Comparison of ENCODE assay signal across 8 mouse cellular contexts in the genomic region with DNA sequence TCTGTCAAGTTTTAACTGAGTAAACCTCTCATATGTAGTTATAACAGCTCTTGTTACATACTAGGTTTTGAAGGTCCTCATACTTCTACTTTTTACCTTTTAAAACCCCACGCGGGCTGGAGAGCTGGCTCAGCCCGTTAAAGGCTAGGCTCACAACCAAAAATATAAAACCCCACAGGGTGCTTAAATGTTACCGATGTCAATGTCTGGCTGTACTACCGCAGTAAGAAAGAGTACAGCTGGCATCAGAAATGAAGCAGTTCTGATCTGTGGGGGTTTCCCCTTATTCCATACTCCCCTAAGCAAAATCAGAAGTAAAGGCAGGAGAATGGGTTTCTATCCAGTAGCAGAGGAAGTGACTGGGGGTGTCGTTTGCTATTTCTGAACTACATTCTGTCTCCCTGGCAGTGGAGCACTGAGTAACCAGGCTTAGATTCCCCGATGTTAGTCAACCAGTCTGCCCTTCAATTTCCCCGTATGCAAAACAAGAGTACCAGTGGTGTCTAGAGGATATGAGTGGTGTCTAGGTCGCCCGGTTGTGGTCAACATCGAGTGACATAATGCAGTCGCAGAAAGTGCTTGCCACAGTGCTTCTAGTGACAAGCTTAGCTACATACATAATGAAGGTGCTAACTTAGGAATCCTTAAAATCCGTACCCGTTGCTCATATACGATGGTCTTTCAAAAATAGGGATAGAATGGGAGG. TPM values are rescaled to one million over a fixed set of nuclear protein-coding genes. Genes with fewer than 3 reads are reported as not detected.
A peak's percentile ranks its signal among the peaks of the same experiment; 100 is the strongest.
DNase-seq lines count a peak whose midpoint lies in the region; ATAC-seq and TF ChIP-seq lines count a peak whose summit lies in the region.

No protein-coding gene starts in this region.

- peaks cover 3% of the 10 kb centered on the region; the same call in 1 of the 2 replicates for H3K4me1 ChIP-seq in embryonic fibroblast, embryonic 13.5 days (ENCODE audit: control insufficient read depth, insufficient read depth, low read length)
- H3K4me1 ChIP-seq in hindbrain, embryonic 15.5 days (replicated peaks): peaks cover 47% of the 10 kb centered on the region
- peaks cover 27% of the 10 kb centered on the region for H3K4me1 ChIP-seq in limb, embryonic 15.5 days
- peaks cover 37% of the 10 kb centered on the region for H3K4me1 ChIP-seq in midbrain, embryonic 16.5 days (ENCODE audit: control insufficient read depth, insufficient read depth, low read length)

- no peak for TF ChIP-seq POLR2A in embryonic fibroblast, embryonic 13.5 days (IDR thresholded peaks at IDR 0.05; ENCODE audit: low read depth, low read length)

- H3K9ac ChIP-seq in hindbrain, embryonic 15.5 days: peak overlapping the region; percentile 87
- peak overlapping the region; percentile 77 for H3K9ac ChIP-seq in limb, embryonic 15.5 days
- peak overlapping the region; percentile 95 for H3K9ac ChIP-seq in midbrain, embryonic 16.5 days (ENCODE audit: low read depth, low read length)

- WGBS in hindbrain, embryonic 15.5 days: 30% methylated on average over 15 of the region's 15 CpGs
- 18% methylated on average over 15 of the region's 15 CpGs for WGBS in limb, embryonic 15.5 days
- 33% methylated on average over 15 of the region's 15 CpGs for WGBS in midbrain, embryonic 16.5 days

- no peaks in the 10 kb centered on the region for H3K9me3 ChIP-seq in hindbrain, embryonic 15.5 days
- no peaks in the 10 kb centered on the region for H3K9me3 ChIP-seq in limb, embryonic 15.5 days
- no peaks in the 10 kb centered on the region for H3K9me3 ChIP-seq in midbrain, embryonic 16.5 days (replicated peaks; ENCODE audit: control insufficient read depth, low read length, poor library complexity, severe bottlenecking)

- no peak overlapping the region for H3K27ac ChIP-seq in embryonic fibroblast, embryonic 13.5 days (ENCODE audit: insufficient read depth, low read length)
- H3K27ac ChIP-seq in hindbrain, embryonic 15.5 days (replicated peaks): no peak overlapping the region
- no peak overlapping the region for H3K27ac ChIP-seq in limb, embryonic 15.5 days
- H3K27ac ChIP-seq in midbrain, embryonic 16.5 days (ENCODE audit: low read length): no peak overlapping the region

- no peaks in the 10 kb centered on the region for H3K36me3 ChIP-seq in hindbrain, embryonic 15.5 days
- no peaks in the 10 kb centered on the region for H3K36me3 ChIP-seq in limb, embryonic 15.5 days
- H3K36me3 ChIP-seq in midbrain, embryonic 16.5 days (ENCODE audit: control insufficient read depth, insufficient read depth, low read length): no peaks in the 10 kb centered on the region

- H3K4me3 ChIP-seq in embryonic fibroblast, embryonic 13.5 days (ENCODE audit: insufficient read depth, low read length): peak overlapping the region; percentile 65
- H3K4me3 ChIP-seq in hindbrain, embryonic 15.5 days: peak overlapping the region; percentile 69
- H3K4me3 ChIP-seq in limb, embryonic 15.5 days: peak overlapping the region; percentile 87
- peak overlapping the region; percentile 98 for H3K4me3 ChIP-seq in midbrain, embryonic 16.5 days (ENCODE audit: low read depth, low read length)

- H3K27me3 ChIP-seq in hindbrain, embryonic 15.5 days: no peaks in the 10 kb centered on the region
- H3K27me3 ChIP-seq in limb, embryonic 15.5 days: no peaks in the 10 kb centered on the region
- no peaks in the 10 kb centered on the region for H3K27me3 ChIP-seq in midbrain, embryonic 16.5 days (ENCODE audit: control insufficient read depth, insufficient read depth, low read depth, low read length)

- peak; percentile 86 for ATAC-seq in CD4-positive, CD25-positive, alpha-beta regulatory T cell, adult 4 months
- no peak for ATAC-seq in hindbrain, embryonic 15.5 days (ENCODE audit: low FRiP score, low read depth)
- ATAC-seq in limb, embryonic 15.5 days (ENCODE audit: insufficient number of reproducible peaks, low FRiP score, low TSS enrichment, low read depth): no peak
- no peak for ATAC-seq in midbrain, embryonic 16.5 days

- peak overlapping the region; percentile 88 for H3K4me2 ChIP-seq in hindbrain, embryonic 15.5 days
- peak overlapping the region; percentile 94 for H3K4me2 ChIP-seq in limb, embryonic 15.5 days
- H3K4me2 ChIP-seq in midbrain, embryonic 16.5 days (ENCODE audit: low read length): peak overlapping the region; percentile 68

- no peak for TF ChIP-seq CTCF in embryonic fibroblast, embryonic 13.5 days (IDR thresholded peaks at IDR 0.05; ENCODE audit: borderline replicate concordance, insufficient read depth, low read length)

- peak; percentile 45 for DNase-seq in adrenal gland, adult 2 months
- no peak for DNase-seq in adrenal gland, postnatal 4 days (ENCODE audit: low spot score in 2 of 2)
- peak; percentile 22 for DNase-seq in thymus, postnatal 4 days

RNA-seq across cellular contexts. Expression of a gene that starts 1.4 kb away (rescaled TPM):
- 10 to 100 TPM; 34.0 to 37.4 TPM for total RNA-seq in adrenal gland, adult 2 months (2021)
- polyA plus RNA-seq in adrenal gland, adult 2 months (2012; rRNA removed): 14.1 and 15.1 TPM in 2 replicates
- 10 to 100 TPM; 62.9 to 69.5 TPM for total RNA-seq in adrenal gland, postnatal 4 days (2021)
- 1 to 10 TPM; 3.5 to 4.0 TPM for polyA plus RNA-seq in CD4-positive, CD25-positive, alpha-beta regulatory T cell, adult 4 months (2017; shearing (Covaris generic))
- 55.1 and 57.7 TPM in 2 replicates for polyA plus RNA-seq in embryonic fibroblast, embryonic 13.5 days (2011; ENCODE audit: insufficient read length, low read depth, missing spikeins)
- 5.4 and 6.3 TPM in 2 replicates for polyA plus RNA-seq in hindbrain, embryonic 15.5 days (2015; fragmentation: Nextera tagmentation; extraction: Ambion mirVana)
- 9.6 and 11.3 TPM in 2 replicates for polyA plus RNA-seq in limb, embryonic 15.5 days (2015; fragmentation: Nextera tagmentation; extraction: Ambion mirVana)
- 6.1 and 6.2 TPM in 2 replicates for polyA plus RNA-seq in midbrain, embryonic 16.5 days (2015; fragmentation: Nextera tagmentation; extraction: Ambion mirVana)

RNA-seq across cellular contexts. Expression of a gene that starts 56.5 kb away (rescaled TPM):
- under 1 TPM; 0.41 to 0.63 TPM for total RNA-seq in adrenal gland, adult 2 months (2021)
- not detected in 2 replicates for polyA plus RNA-seq in adrenal gland, adult 2 months (2012; rRNA removed)
- 1 to 10 TPM; 1.2 to 1.5 TPM for total RNA-seq in adrenal gland, postnatal 4 days (2021)
- under 1 TPM in 1 of 2 experiments, not detected in 1; 0.65 TPM for polyA plus RNA-seq in CD4-positive, CD25-positive, alpha-beta regulatory T cell, adult 4 months (2017; shearing (Covaris generic))
- polyA plus RNA-seq in embryonic fibroblast, embryonic 13.5 days (2011; ENCODE audit: insufficient read length, low read depth, missing spikeins): not detected in 2 replicates
- polyA plus RNA-seq in hindbrain, embryonic 15.5 days (2015; fragmentation: Nextera tagmentation; extraction: Ambion mirVana): not detected in 2 replicates
- 2.9 and 3.3 TPM in 2 replicates for polyA plus RNA-seq in limb, embryonic 15.5 days (2015; fragmentation: Nextera tagmentation; extraction: Ambion mirVana)
- polyA plus RNA-seq in midbrain, embryonic 16.5 days (2015; fragmentation: Nextera tagmentation; extraction: Ambion mirVana): not detected in 2 replicates

Comparison
In these comparisons a context has a peak if more than half of its experiments do, and no peak if none do; other contexts are left out.
1. DNase-seq: peak in adrenal gland, adult 2 months (single experiment) and thymus, postnatal 4 days (single experiment); none in adrenal gland, postnatal 4 days (0 of 2).
2. Peak in every context shown above with its lines, with median percentiles within 50 percentile points of each other: H3K4me3 ChIP-seq, H3K4me2 ChIP-seq and H3K9ac ChIP-seq.